Mouse (Mus musculus) adrenal gland, postnatal 10 days (tissue): ENCODE results near the gene Agfg1. TPM values are rescaled to one million over a fixed set of nuclear protein-coding genes. Genes with fewer than 3 reads are reported as not detected.

Experiments used
- DNase-seq: peaks from one replicate; pipeline ENCODE4 v3.0.0; 2021; ENCODE audit warnings: mixed read lengths
- total RNA-seq, 2 experiments: library from RNA; stranded (reverse); gene quantifications; 2 replicates each; pipeline ENCODE4 v1.2.3; 2021

Gene Agfg1
- total RNA-seq, 2 experiments from 2014 or later, result 43.1 TPM

DNA sequence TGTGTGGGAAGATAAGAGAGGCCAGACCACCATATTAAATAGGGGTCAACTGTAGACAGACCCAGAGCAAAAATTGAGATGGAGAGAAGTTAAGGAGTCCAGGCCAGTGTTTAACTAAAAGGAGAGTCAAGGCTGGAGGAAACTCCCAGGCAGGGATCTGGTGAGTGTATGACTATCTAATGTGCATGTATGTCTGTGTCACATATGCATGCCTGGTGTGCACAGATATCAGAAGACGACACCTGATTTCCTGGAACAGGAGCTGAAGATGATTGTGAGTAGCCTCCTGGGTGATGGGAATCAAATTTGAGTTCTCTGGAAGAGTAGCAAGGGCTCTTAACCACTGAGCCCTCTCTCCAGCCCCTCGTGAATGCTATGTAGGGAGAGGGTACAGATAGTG, 14.0 kb upstream of the Agfg1 start:
- DNase-seq, result no peak

DNA sequence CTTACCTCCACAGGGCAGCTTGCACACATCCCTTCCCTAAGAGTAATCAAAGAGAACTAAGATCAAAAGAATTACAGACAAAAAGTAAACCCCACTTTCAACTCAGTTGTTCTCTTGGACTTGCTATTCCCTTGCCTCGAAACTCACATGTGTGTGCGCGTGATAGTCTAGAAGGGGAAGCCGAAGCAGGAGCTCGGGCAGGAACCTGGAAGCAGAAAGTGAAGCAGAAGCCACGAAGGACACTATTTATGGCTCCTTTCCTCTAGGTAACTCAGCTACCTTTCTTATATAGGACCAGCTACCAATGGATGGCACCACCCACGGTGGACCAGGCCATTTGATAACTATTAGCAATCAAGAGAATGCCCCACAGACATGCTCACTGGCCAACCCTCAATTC, 13.5 kb upstream of the Agfg1 start:
- DNase-seq, result no peak

GRCm38 (mm10) chr1:82826911-82827310, 12.4 kb upstream of the Agfg1 start:
- no peak for DNase-seq

- no peak for DNase-seq
Observed at GRCm38 (mm10) chr1:82830771-82831170, 8.5 kb upstream of the Agfg1 start.

DNA sequence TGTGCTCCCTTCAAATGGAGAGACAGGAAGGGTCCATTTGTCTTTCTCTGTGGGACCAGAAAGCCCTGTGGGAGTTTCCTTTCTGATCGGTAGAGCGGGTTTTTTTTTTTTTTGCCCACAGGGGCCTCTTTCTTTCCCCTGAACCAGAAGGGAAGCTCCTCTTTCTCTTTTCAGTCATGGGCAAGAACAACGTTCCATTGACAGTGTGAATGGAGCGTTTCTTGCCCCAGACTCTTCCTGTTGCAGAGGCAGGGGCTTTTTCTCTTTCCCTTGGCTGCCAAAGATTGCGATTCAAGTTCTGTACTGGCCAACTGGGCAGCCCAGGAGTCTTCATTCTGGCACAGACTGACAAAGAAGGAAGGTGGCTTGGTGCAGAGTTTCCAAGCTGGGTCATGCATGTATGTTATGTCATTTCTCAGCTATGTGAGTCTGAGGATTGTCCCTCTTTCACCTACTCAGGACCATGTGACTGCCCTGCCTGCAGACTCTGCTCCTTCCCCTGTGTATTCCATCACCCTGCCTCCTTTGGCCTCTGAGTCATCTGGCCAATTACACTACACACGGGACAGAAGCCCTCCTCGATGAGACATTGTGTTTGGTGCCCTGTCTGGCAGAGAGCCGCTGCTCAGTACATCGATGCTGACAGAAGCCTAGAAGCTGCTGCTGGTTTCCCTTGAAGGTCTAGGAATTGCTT, 7.6 kb upstream of the Agfg1 start:
- DNase-seq, result peak; percentile 51

GRCm38 (mm10) chr1:82832495-82833021, 6.7 kb upstream of the Agfg1 start:
- no peak for DNase-seq

GRCm38 (mm10) chr1:82833501-82833900, 5.8 kb upstream of the Agfg1 start:
- no peak for DNase-seq

- DNase-seq, result peak; percentile 73
Observed at GRCm38 (mm10) chr1:82834572-82834971, 4.7 kb upstream of the Agfg1 start.

DNA sequence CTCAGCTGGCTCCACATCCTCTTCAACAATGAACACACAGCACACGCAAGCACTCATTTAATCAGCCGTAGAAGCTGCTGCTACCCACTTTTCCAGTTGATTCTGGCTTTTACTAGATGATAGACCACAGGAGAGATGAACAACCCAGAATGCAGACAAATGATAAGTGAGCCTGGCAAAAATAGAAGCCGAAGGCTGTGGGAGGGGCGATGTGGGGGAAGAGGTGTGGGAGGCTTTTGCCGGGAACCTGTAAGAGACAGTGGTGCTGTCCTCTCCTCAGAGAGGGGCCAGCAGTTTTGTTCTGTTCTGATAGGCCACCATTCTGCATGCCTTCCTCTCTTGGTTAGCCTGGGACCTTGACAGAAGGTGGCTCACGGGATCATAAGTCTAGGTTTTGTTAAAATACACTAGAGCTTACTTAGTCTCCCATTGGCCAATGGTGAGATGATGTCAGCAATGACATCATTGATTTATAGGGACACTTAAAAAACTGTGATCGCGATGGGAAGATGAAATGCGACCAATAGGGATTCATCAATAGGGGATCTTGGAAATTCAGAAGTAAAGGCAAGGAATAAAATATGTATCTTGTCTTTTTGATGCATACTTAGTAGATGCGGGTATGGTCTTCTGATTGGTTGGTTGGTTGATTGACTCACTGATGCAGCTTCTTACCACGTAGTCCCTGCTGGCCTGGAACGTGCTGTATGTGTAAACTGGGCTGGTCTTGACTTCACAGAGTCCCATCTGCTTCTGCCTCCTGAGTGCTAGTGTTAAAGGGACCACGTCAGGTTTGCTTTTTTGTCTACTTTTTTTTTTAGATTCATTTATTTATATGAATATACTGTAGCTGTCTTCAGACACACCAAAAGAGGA, 2.7 kb upstream of the Agfg1 start:
- no peak for DNase-seq

GRCm38 (mm10) chr1:82837579-82837978, 1.7 kb upstream of the Agfg1 start:
- DNase-seq, result no peak

GRCm38 (mm10) chr1:82838469-82839295, 601 bp upstream of the Agfg1 start:
- DNase-seq, result no peak

DNA sequence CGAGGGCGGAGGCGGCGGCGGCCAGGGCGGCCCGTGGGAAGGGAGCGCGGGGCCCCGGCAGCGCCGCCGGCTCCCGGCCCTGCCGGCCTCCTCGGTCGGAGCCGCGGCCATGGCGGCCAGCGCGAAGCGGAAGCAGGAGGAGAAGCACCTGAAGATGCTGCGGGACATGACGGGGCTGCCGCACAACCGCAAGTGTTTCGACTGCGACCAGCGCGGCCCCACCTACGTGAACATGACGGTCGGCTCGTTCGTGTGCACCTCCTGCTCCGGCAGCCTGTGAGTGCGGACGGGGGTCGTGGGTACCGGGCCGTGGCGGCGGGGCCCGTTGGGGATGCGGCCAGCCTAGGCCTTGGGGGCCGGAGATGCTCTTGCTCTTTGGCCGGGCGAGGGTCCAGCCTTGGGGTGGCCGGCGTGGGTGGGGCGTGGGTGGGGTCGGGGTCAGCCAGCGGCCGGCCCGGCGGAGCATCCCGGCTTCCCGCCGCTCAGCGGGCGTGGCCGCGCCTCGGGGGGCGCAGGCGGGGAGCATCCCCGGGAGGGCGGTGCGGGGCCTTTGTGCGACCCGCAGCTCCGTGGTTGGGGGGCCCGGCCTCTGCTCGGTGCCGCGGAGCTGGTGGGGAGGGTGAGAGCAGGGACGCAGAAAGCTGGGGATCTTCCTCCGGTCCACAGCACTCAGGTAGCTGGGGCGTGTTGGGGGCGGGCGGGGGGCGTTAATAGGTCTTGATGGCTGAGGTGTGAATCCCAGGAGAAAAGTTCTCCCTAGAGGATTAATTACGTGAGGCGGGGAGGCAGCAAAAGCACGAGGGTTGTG, 535 bp downstream of the Agfg1 start:
- DNase-seq, result no peak

- DNase-seq, result no peak
Observed at GRCm38 (mm10) chr1:82855729-82856128, 16.4 kb downstream of the Agfg1 start.

DNA sequence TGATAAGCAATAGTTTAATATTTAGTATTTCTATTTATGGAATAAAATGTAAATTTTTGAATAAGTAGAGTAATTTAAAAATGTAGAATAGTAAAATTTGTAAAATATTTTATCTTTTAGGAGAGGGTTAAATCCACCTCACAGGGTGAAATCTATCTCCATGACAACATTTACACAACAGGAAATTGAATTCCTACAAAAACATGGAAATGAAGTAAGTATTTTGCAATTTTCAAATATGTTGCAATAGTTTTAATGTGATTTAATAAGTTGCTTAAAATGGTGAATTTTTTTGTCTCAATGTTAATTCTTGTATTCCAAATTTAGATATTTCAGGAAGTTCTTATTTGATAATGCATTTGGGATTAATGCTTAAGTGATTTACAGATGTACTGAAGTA, 19.0 kb downstream of the Agfg1 start:
- no peak for DNase-seq

GRCm38 (mm10) chr1:82860391-82860790, 21.1 kb downstream of the Agfg1 start:
- no peak for DNase-seq

- DNase-seq, result no peak
Observed at GRCm38 (mm10) chr1:82870202-82870601, 30.9 kb downstream of the Agfg1 start.

DNA sequence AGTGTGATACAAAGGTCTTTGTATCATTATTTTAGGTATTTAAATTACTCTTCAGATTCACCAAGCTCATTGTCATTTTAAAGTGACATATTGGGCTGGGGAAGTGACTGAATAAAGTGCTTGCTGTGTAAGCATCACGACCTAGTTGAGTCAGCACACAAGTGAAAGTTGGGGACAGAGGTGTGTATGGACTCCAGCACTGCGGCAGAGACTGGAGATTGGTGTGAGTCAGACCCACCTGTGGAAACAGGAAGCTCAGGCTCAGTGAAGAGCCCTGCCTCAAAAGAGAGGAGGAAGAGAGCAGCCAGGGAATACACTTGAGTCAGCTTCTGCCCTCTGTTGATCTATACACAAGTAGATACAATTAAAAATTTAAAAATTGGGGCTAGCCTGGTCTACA, 39.9 kb downstream of the Agfg1 start:
- no peak for DNase-seq

DNA sequence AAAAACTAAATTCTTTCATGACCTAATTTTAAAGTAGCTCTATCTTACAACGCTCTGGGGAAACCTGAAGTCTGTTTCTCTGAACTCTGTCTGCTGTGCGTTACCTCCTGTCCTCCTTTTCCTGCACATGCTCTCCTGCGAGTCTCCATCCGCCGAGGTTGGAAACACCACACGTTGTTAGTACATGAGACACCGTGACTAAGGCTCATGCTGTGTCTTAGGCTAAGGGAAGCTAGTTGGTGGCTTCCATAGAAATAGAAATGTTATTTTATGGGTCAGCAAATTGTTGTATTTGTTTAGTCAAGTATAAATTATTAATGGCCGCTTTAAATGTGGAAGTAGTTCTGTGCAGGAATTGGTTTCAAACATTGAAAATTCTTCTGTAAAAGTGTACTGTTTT, 40.9 kb downstream of the Agfg1 start:
- DNase-seq, result no peak

GRCm38 (mm10) chr1:82893269-82893668, 54.0 kb downstream of the Agfg1 start:
- DNase-seq, result peak; percentile 19

- no peak for DNase-seq
Observed at GRCm38 (mm10) chr1:82900567-82900966, 61.3 kb downstream of the Agfg1 start.

DNA sequence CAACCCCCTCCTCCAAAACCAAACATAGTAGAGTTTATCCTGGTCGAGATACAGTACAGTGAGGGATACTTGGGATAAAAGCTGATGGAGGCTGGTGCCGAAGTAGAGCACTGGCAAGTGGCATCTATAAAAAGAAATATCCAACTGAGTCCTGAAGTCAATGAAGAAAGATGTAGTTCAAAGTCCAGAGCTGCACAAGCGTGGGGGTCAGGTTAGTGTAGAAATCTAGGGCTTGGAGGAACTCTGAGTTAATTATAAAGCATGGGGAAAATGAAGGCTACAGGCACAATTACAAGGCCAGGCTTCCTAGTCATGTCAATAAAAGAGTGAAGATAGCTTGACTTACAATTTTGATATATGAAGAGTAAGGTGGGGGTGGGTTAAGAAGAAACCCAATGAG, 61.9 kb downstream of the Agfg1 start:
- no peak for DNase-seq

- no peak for DNase-seq
Observed at GRCm38 (mm10) chr1:82905886-82906285, 66.6 kb downstream of the Agfg1 start.
